Mouse (Mus musculus): ENCODE measurements at regions not wholly inside any gene's neighbourhood (a gene's known extent, or its start where the extent isn't known, plus 50 kb on each side); places are given as distances from the start of the nearest gene placed in this dataset.

DNA sequence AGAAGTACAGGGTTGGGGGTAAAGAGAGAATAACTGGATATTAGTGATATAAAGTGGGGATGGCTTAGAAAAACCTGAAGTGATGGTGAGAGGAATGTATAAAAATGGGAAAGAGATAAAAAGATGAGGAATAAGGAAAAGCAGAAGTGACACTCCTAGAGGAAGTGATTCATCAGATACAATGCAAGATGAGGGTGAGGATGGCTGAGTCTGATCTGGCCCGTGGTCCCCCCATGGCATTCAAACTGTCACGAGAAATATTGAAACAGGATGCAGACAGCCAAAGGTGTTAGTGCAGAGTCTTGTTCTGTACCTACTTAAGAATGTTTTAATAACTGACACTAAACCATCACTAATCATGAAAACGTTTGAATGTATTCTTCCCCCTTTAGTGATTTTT is 56.2 kb upstream of the Kitl start:
- DNase-seq, result no peak

DNA sequence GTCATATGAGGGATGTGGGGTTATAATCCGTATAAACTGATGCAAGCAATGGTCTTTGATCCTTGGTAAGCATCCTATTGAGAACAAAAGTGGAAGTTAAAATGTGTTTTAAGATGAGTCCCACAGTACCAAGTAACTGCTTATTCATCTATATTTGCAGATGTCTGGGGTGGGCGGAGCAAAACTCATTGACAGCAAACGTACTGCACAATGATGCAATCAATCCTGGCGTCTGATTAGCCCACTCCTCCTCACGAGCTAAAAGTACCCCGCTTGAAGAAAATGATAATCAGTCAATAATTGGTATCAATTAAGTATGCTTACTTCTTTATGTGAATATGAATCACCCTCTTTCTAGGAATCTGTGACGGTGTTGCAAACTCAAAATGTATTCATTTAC is 62.9 kb upstream of the Kitl start:
- no peak for DNase-seq

DNA sequence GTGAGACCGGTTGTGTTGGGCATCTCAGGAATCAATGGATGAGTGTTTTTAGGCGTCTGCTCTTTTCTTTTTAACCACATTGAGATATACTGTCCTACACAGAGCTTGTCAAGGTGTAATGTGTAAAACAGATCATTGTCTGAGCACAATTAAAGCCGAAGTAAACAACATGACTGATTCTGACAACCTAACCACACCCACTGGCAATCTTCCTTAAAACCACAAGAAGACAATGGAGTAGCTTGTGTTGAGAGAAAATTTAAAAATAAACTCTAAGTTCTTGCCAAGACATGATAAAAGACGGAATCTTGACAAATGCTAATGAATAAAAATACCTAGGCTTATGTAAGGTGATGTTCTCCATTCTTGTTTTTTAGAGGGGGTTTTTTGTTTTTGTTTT is 63.7 kb upstream of the Kitl start:
- DNase-seq, result no peak

DNA sequence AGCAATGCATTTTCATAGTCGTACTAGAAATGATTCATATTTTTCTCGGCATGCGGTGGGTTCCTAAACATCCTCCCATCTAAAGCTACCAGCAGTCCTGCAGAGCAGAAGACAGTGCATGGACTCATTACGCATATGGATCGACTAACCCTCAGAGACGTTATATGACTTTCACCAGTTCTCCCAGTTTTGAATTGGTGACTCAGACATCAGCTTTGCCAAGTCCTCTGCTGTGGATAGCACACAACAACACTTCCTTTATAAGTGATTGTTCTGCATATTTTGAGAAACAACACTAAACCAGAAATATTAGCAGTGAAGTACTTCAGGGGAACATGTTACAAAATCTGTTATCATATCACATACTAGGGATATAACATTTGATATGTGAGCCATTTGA is 64.1 kb upstream of the Kitl start:
- no peak for DNase-seq

DNA sequence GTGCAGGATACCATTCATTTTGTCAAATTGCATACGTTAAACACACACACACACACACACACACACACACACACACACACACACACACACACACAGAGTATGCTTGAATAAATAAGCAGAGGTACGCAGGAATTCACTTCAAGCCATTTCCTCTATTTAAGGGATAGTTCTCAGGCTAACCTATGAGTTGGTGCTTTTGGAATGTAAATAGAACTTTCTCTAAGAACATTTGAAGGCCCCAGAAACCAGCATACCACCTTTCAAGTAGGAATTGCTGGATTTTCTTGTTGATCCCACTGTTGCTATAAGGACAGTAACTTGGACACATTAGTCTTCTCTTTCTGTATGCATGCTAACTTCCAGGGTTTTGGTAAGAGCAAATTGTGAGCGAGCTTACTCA is 66.7 kb upstream of the Kitl start:
- no peak for DNase-seq

DNA sequence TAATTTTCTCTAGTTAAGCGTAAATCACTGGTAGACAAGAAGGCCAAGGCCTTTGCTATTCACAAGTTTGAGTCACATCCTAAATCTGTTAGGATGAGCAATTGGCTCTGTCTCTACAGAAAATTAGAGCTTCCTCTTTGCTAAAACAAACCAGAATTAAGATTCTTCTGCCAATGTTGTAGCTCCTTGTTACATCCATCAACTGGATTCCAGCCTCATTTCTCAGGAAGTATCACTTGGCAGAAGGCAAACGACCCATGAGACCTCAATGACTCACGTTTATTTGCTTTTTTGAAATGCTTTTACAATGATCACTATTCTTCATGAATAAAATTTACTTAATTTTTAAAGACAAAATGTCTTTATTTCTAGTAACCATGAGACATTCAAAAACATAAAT is 70.0 kb upstream of the Kitl start:
- no peak for DNase-seq

DNA sequence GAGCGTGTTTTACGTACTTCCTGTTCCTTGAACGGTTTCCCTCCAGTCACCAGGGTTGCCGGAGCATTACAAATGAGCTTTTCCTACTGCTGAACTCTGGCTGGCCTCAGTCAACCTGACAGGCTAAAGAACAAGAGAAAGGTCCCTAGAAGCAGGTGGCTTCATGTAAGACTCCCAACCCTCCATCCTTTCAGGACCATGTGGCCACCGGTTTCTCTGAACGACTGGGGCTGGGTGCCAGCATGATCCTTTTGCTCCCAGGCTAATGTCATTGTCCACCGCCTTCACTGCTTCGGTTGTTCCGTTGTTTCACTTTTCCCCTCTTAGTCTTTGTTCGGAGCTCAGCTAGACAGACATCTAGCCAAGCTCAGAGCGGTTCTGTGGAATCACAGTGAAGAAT is 73.8 kb upstream of the Kitl start:
- DNase-seq, result peak; percentile 28 to 43

DNA sequence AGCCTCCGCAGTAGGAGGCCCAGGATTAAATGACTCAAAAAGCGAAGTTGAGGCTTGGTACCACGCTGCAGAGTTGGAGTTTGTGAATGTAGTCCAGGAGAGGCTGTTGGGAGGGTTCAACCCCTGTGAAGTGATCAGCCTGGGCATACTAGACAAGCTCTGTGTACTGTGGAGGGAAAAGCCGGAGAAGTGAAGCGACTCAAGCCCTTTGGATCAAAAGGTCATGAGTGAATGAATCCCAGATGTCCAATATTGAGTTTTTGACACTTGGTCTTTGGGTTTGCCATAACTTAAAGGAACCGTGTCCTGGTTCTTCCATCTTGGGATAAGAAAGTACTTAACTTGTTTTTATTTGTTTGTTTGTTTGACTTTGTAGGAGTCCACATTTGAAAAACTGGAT is 76.5 kb upstream of the Kitl start:
- no peak for DNase-seq

DNA sequence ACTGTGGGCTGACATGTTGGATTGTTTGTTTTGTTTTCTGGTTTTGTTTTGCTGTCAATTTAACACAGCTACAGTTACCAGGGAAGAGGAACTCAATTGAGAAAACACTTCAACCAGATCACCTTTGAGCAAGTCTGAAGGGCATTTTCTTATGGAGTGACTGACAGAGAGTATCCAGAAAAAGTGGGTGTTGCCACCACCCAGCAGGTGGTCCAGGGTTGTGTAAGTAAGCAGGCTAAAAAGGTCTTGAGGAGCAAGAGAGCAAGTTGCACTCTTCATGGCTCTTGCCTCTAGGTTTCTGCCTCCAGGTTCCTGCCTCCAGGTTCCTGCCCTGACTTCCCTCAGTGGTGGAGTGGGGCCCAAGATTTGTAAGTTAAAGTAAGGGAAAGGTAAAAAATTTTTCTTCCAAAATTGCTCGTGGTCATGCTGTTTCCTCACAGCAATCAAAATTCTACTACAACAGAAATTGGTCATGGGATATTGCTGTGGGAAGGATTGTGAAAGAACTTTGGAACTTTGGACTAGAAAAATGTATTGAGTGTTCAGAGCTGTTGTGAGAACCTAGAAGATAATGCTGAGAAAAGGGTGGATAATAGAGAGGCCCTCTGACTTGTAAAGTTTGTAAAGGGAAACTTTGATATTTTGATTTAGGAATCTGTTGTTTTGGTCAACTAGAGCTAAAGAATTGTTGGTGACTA is 77.4 kb upstream of the Kitl start:
- no peak for DNase-seq

DNA sequence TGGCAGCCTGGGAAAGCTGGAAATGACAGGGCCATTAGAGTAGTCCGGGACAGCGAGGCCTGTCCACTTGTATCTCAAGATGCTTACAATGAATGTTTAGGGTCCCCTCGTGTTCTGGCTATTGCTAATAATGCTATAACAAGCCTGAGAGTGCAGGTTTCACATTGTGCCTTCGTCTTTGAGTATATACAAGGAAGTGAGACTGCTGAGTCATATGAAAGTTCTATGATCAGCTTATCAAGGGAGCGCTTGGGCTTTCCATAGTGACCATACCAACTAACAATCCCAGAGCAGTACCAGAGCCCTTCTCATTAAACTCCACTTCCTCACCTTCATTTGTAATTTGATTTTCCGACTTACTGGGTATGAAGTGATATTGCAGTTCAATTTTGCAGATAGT is 86.2 kb upstream of the Kitl start:
- no peak for DNase-seq

DNA sequence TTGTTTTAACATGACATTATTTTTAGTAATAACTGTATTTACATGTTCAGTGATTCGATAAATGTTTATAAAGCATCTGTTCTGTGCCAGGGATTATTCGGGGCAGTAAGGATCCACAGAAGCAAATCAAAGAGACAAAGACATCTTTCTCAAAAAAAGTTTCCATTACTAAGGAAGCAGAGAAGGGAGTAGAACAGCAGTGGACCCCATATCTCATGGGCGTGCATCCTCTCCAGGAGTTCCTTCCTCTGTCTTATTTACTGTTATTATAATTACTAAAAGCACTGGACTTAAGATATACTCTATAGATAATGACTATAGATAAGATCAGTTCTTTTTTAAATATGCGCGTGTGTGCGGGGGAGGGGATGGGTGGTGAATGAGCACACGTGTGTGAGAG is 87.5 kb upstream of the Kitl start:
- no peak for DNase-seq

DNA sequence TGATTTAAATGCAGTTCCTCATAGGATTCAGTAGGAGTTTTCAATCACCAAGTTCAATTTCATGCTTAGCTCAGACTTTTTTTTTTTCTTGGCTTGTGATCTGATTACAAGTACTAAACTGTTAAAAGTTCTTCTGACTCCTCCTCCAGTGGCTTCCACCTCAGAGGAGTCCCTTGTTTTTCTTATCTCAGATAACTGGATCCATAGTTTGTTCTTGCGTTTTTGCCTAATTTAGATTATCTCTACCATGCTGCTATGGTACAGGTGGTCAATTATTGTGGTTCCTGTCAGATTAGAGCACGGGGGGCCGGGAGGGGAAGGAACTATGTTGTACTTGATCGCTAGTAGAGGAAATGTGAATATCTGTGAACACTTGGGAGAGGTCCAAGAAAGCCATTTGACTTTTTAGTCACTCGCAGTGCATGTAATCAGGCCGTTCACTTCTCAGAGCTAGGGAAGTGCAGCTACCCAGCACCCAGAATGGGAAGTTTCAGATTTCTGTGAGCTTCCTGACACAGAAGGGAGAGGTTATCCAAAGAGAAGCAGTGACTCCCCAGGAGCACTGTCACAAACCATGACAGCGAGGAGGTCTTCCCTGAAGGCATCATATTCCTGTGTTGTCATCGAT is 89.0 kb upstream of the Kitl start:
- no peak for DNase-seq

DNA sequence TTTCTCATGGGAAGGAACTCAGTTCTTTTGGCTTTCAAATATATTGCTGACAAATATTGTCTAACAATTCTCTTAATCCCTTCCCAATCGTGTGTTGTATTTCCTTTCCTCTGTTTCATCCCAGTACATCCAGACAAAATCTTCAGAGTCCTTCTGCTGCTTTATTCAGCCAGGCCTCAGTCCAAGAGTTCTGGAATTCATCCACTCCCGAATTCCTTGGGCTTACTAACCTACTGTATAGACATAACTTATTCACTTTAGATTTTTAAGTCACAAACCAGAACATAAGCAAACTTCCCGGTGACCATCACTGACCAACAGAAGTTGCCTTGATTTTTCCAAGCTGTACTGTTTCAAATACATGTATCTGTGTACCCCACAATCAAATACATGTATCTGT is 90.9 kb upstream of the Kitl start:
- DNase-seq, result no peak

DNA sequence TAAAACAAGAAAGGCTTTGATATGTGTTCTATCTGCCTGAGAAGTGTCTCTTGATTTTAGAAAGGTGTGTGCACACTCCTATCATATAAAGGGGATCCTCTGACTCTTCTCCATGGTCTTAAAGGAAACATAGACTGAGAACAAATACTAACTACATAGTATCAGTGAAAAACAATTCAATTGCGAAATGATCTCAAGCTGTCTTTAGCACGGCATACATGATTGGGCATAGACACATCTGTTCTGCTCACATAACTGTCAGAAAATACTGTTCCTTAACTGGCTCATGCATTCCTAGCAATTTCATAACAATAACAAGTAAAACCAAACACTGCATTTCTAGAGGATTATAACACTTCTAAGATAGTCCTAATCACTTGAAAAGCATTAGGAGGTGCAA is 95.5 kb upstream of the Kitl start:
- no peak for DNase-seq

DNA sequence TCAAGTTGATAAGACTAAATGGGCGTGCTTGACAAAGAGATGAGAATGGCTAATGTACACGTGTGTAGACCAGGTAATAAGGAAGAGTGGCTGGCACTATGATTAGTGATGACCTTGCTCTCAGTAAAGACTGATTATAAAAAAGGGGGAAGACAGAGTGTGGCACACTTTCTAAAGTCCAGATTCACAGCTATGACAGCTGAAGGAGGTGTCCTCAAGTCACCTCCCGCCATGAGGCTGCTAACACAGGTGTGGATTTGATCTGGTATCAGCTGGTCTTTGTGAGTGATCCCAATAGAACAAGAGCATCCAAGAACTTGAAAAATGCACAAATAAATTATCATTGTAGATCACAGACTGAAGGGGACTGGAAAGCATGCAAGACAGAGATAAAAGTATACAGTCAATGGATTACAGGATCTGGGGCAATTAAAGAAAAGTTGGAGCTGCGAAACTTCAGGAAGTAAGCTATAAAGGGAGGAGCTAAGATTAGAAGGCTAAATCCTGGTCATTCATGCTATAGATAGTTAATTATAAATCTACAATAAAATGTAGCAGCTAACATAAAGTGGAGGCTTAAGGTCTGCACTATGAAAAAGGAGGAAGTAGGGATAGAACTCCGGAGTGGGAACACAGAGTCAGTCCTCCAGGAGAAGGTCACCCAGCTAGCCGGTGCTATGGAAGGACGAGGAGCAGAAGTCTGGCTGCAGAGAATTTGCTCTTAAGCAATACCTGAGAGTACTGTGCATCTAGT is 96.7 kb upstream of the Kitl start:
- no peak for DNase-seq

DNA sequence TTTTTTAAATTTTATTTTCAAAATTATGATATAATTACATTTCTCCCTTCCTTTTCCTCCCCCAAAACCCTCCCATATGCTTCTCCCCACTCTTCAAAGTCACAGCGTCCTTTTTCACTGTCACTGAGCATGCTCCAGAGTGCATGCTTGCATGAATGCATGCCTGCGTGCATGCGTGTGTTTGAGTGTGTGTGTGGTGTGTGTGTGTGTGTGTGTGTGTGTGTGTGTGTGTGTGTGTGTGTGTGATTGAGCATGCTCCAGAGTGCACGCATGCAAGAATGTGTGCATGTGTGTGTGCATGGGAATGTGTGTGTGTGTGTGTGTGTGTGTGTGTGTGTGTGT is 101.6 kb upstream of the Kitl start:
- DNase-seq, result no peak

DNA sequence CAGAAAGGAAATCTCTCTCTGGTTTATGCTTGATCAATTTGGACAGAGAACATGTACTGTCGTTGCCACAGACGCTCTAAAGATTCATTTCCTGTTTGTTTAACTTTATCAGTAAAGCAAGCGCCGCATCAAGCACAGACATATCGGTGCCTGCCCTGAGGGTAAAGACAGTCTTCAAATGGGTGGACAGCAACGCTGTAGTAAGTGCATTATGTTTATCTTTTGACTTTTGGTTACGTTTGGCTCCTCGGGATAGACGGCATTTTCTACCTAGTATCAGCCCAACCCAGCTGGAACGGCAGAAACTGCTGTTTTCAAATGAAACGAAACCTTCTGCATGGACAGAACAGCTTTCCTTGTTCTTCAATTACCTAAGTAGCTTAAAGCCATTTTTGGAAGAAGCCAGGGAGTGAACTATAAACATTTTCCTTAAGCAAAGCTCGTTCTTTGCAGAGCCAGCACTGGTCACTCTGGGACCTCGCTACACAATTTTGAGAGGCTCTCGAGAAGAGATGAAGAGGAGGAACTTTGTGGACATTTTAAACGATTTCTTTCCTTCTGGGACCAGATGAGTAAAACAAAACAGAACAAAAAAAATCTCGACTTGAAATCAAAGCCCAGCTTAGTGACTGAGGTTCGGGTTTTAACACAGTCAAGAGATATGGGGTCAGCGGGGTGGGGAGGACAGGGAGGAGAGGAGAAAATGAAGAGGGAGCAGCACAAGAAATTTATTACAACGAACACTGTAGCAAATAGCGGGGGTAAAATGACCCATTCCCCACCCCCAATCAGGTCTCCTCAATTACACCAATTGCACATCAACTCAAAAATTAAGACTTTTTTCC is 102.2 kb upstream of the Kitl start:
- DNase-seq, result peak; percentile 24 to 27

DNA sequence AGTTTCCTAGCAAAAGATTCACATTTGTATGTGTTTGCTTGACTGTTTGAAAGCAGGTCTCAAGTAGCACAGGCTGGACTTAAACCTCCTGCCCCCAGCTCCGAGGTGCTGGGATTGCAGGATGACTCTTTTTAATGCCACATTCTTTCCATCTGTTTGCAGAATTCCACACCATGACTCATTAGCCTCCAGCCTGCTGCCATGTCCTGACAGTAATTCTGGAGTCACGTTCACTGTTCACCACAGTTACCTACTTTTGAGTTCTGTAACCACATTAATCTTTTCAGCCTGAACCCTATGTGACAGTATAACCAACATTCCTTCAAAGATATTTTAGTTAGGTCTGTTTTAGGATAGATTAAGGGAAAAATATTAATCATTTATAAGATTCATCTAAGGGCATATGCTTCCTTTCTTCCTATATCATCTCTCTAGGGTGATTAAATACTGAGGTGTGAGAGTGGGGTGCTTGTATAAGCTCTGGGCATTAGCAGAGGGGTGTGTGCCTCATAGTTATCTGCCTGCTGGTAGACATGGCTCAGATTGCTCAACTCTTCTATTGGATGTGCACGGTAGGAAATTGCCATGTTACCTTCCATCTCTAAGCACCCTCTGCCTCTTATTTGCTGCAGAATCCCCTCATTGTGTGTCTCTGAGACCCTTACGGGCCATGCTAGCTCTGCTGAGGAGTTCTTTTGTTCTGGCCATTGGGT is 105.3 kb upstream of the Kitl start:
- no peak for DNase-seq

DNA sequence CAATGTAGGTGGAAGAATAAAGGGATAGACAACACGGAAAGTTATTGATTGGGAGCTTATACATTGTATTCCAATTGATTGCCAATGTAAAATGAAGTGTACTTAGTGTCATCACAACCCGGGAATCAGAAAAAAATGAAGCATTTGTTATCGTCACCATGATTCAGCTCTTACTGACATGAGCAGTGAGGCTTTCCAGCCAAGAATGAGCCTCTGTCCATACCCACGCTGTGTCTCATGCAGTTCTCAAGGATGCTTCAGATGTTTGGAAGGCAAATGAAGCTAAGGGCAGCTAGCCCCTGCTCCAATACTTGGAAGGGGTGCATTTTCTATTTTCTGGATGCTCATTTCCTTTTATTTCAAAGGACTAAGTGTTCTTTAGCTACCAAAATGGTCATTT is 107.4 kb upstream of the Kitl start:
- DNase-seq, result no peak

DNA sequence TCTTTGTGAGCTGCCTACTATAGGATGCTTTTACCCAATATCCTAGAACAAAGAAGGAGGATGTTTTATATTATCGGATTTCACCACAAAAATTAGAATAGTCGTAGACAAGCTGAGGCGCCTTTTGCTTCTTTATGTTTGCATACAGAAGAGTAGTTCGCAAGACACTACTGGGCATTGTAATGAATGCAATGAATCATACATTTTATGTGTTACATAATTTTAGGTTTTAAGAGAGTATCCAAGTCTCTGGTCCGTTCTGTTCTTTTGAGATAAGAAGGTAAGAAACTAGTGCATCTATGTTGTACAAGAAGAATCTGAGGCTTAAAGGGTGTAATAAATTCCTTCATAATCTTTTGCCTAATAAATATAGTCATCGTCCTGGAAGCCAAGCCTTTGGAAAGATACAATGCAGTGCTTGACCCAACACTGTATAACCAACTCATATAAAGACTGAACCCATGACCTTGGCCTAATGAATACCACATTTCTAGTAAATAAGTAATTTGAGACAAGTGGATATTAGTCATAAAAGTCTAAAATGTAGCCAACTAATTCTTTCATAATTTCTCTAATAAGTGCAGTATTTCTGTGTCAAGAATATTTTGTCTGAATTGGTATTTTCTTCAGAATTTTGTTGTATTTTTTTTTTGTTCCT is 108.5 kb upstream of the Kitl start:
- DNase-seq, result no peak

DNA sequence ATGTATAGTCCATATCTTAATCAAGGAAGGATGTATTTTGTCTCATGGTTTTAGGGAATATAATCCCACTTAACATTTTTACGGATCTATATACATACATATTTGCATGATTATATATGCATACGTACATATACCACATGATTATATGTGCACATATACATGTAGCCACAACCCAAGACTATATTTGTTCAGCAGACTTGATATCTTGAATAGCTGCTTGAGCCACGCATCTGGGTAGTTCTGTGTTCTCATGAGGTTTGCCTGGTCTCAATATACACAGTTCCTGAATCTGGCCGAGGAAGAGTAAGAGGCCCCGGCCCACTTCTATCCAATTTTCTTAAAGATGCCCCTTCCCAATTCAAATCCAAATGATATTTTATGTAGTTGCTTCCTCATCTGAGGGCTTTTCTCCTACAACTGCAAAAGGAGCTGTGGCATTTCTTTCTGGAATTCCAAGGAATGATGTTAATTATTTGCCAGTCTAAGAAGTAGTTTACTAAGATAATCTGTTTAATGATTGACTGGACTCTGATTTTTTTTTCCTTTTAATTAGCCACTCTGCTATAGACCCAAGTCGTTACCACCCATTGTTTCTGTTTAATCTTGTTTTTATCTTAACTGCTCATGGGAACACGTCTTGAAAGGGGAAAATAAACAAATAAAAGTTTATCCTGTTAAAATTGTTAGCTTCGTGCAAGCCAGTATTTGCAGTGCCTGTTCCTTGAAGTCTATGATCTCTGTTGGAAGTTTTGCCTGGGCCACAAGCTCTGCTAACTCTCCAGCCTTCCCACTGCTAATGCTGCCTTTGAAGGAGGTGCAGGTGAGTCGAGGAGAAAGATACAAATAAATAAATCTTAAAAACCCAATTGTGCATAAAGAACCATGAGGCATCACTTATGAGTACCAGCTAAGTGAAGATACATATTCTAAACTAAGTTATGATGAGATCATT is 112.9 kb upstream of the Kitl start:
- no peak for DNase-seq
